Mouse (Mus musculus) bone marrow, adult 2 months (tissue): ENCODE data around the gene Fam209. TPM values are rescaled to one million over a fixed set of nuclear protein-coding genes. Genes with fewer than 3 reads are reported as not detected.

Source experiments
- H3K27ac ChIP-seq: fragments of 200-500 bp; 2 replicates; pipeline ENCODE4 v1.5.1; 2012; ENCODE audit warnings: low read depth, mild to moderate bottlenecking, control low read depth, inconsistent platforms, low read length; ENCODE audit not compliant: control insufficient read depth, poor library complexity, insufficient read depth
- H3K4me1 ChIP-seq: fragments of 200-500 bp; 2 replicates; pipeline ENCODE4 v1.6.1; 2011; ENCODE audit warnings: low read length; ENCODE audit not compliant: control insufficient read depth, insufficient read depth
- H3K4me3 ChIP-seq: fragments of 200-500 bp; replicated peaks from 2 replicates; pipeline ENCODE3; 2011; ENCODE audit warnings: mild to moderate bottlenecking, low read depth, low read length, control low read depth; ENCODE audit not compliant: control insufficient read depth
- CTCF ChIP-seq: fragments of 200-500 bp; IDR thresholded peaks from 2 replicates; pipeline ENCODE4 v1.5.1; 2011; ENCODE audit warnings: low read length, control low read depth; ENCODE audit not compliant: control insufficient read depth, insufficient read depth
- POLR2A ChIP-seq: fragments of 200-500 bp; IDR thresholded peaks from 2 replicates; pipeline ENCODE4 v1.6.1; 2011; ENCODE audit warnings: low read depth, mild to moderate bottlenecking, control low read depth, low read length, borderline replicate concordance; ENCODE audit not compliant: control insufficient read depth
- WGBS: fragments of 180-500 bp; shearing (Covaris S2); methylation state at CpG from one replicate; pipeline ENCODE4 v1.1.7; 2018; 5-methylcytosine and 5-hydroxymethylcytosine counted together
- polyA plus RNA-seq: library from polyadenylated mRNA; stranded (reverse); fragments of >200 nt; gene quantifications from 2 replicates; pipeline ENCODE4 v1.2.4, GENCODE M21; 2011; ENCODE audit warnings: low replicate concordance; ENCODE audit not compliant: missing spikeins, insufficient read depth, insufficient read length

Gene Fam209
- polyA plus RNA-seq, result 5.2 TPM in 1 of 2 replicates, not detected in the other

- WGBS, result 84% methylated on average over 11 of the region's 11 CpGs
- no peak for TF ChIP-seq CTCF
- no peak for TF ChIP-seq POLR2A
- no peak within 1 kb of the TSS for H3K4me3 ChIP-seq
- no peak within 1 kb of the TSS for H3K27ac ChIP-seq
- H3K4me1 ChIP-seq, result no peaks in the 10 kb centered on the region; the same call in 1 of the 2 replicates
Observed at GRCm38 (mm10) chr2:172472318-172472717, at the start of gene Fam209. Fam209 (plus strand) TSS chr2:172472520.

DNA sequence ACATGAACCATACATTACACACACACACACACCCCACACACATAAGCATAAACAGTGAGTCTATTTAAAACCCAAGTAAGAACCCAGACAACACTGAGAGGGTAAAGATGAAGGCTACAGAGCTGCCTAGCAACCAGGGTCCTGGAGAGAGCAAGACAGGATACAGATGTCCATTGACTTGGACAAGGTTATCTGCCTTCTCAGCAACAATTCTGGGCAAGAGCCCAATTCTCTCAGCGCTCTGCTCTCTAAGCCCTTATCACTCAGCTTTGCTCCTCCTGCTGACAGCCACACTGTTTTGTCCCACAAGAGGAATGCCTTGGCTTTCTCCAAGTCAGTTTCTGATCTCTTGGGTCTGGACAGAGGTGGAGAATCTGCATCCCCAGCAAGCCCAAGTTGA is 41.7 kb upstream of the Fam209 start:
- Histone ChIP-seq H3K4me3 (no peak overlapping the region), H3K27ac (no peak overlapping the region), H3K4me1 (no peaks in the 10 kb centered on the region; the same call in 1 of the 2 replicates)
- no peak for TF ChIP-seq POLR2A
- no peak for TF ChIP-seq CTCF
- 48% methylated on average over 1 of the region's 1 CpGs for WGBS

- TF ChIP-seq CTCF, result no peak
- TF ChIP-seq POLR2A, result no peak
- Histone ChIP-seq H3K4me1 (no peaks in the 10 kb centered on the region; the same call in 1 of the 2 replicates), H3K27ac (no peak overlapping the region), H3K4me3 (no peak overlapping the region)
- WGBS, result 8% methylated on average over 5 of the region's 5 CpGs
Observed at GRCm38 (mm10) chr2:172433746-172434145, 38.6 kb upstream of the Fam209 start.

DNA sequence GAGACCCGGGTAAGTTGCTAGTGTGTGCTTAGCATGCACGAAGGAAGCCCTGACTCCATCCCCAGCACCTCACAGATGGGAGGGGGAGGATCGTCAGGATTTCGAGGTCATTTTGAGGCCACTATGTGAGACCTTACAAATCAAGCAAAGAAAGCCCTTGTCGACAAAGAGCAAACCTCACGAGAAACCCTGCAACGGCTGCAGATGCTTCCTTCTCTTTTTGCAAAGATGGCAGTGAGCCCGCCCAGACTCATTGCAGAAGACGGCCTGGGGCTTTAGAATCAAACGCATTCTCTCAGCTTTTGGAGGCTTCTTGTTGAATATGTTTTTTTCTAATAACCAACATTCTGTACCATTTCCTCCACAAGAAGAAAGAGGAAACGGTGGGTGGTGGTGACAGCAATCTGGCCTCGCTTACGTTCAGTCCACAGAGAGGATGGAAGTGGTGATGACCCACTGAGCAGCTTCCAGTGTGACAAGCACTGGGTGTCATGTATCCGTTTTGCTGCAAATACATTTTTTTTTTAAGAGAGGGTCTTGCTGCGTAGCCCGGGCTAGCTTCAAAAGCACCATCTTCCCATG is 34.9 kb upstream of the Fam209 start:
- Histone ChIP-seq H3K4me1 (no peaks in the 10 kb centered on the region; the same call in 1 of the 2 replicates), H3K27ac (peak overlapping the region; percentile 55), H3K4me3 (no peak overlapping the region)
- no peak for TF ChIP-seq CTCF
- no peak for TF ChIP-seq POLR2A
- 3% methylated on average over 16 of the region's 16 CpGs for WGBS

- TF ChIP-seq POLR2A, result peak; percentile 15; the same call in 1 of the 2 replicates
- no peak for TF ChIP-seq CTCF
- 3% methylated on average over 35 of the region's 35 CpGs for whole genome bisulfite sequencing
- Histone ChIP-seq H3K27ac (peak within 1 kb of the TSS; percentile 79), H3K4me1 (no peaks in the 10 kb centered on the region; the same call in 1 of the 2 replicates), H3K4me3 (peak within 1 kb of the TSS; percentile 80)
Observed at GRCm38 (mm10) chr2:172439843-172440639, 32.3 kb upstream of the Fam209 start, which contains the start of gene Rtf2. Rtf2 (plus strand) TSS chr2:172440556.

DNA sequence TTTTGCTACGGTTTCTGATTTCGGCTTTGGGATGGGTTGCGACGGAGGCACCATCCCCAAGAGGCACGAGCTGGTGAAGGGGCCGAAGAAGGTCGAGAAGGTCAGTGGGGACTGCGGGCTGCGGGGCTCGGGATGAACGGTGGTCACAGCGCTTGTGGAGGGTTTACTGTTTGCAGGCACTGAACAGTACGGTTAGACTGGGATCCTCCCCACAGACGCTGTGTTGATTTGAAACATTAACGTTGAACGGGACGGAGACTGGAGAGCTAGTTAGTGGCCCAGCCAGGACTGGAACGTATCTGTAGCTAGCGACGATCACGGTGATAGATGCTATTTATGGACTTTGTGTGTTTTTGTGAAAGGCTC is 31.7 kb upstream of the Fam209 start:
- under 1% methylated on average over 21 of the region's 21 CpGs for WGBS
- H3K27ac ChIP-seq, result peak overlapping the region; percentile 79
- peak overlapping the region; percentile 80 for H3K4me3 ChIP-seq
- TF ChIP-seq CTCF (no peak), POLR2A (no peak)
- H3K4me1 ChIP-seq, result no peaks in the 10 kb centered on the region; the same call in 1 of the 2 replicates

DNA sequence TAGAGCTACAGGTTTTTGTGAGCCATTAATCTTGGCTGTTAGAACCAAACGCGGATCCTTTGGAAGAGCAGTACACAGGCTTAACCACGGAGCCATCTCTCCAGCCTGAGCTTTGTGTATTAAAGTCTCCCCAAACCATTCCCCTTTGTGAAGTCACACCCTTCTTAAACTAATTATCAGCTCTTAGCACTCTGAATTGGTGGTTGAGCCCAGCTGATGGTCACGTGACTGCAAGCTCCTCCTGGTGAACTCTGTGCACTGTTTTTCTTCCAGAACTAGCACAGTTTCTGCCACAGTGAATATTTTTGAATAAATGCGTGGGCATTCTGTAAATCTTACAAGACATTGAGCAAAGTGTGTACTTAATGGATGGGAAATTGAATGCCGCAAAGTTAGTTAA is 31.1 kb upstream of the Fam209 start:
- Histone ChIP-seq H3K27ac (peak overlapping the region; percentile 79), H3K4me1 (no peaks in the 10 kb centered on the region; the same call in 1 of the 2 replicates), H3K4me3 (peak overlapping the region; percentile 80)
- TF ChIP-seq POLR2A (no peak), CTCF (no peak)
- WGBS, result 26% methylated on average over 6 of the region's 6 CpGs

- WGBS, result 90% methylated on average over 4 of the region's 4 CpGs
- Histone ChIP-seq H3K4me3 (no peak overlapping the region), H3K27ac (no peak overlapping the region), H3K4me1 (no peaks in the 10 kb centered on the region; the same call in 1 of the 2 replicates)
- TF ChIP-seq POLR2A (no peak), CTCF (no peak)
Observed at GRCm38 (mm10) chr2:172445617-172446016, 26.7 kb upstream of the Fam209 start.
